Mouse (Mus musculus) CH12.LX (cell line): ENCODE results near the gene Zfp692. TPM values are rescaled to one million over a fixed set of nuclear protein-coding genes. Genes with fewer than 3 reads are reported as not detected.
A peak's percentile ranks its signal among the peaks of the same experiment; 100 is the strongest.

ENCODE experiments used
- DNase-seq: peaks from one replicate; pipeline ENCODE4 v3.0.0-alpha.2; 2013; ENCODE audit errors: extremely low read depth
- H3K27ac ChIP-seq: 2 replicates; pipeline ENCODE4 v1.5.1; 2012; ENCODE audit warnings: low read depth, mild to moderate bottlenecking, control low read depth, moderate library complexity; ENCODE audit not compliant: insufficient read depth
- H3K27me3 ChIP-seq: replicated peaks from 2 replicates; pipeline ENCODE3; 2012; ENCODE audit warnings: inconsistent platforms
- H3K36me3 ChIP-seq, 2 experiments: replicated peaks in 1 of 2; 2 replicates each; pipeline versions ENCODE3 to v1.6.1; 2012; ENCODE audit warnings: inconsistent platforms in 1 of 2, low read length in 1 of 2, mild to moderate bottlenecking in 1 of 2, mixed read lengths in 1 of 2, moderate library complexity in 1 of 2; ENCODE audit not compliant: control insufficient read depth in 1 of 2, insufficient read depth in 1 of 2
- H3K4me1 ChIP-seq, 2 experiments: 2 replicates each; pipeline ENCODE4 v1.6.1; 2012; ENCODE audit warnings: inconsistent platforms in 1 of 2, moderate library complexity in 1 of 2; ENCODE audit not compliant: insufficient read depth in 2 of 2, control insufficient read depth in 1 of 2
- H3K4me2 ChIP-seq: 2 replicates; pipeline ENCODE4 v1.6.1; 2012; ENCODE audit warnings: low read depth, mild to moderate bottlenecking, control low read depth; ENCODE audit not compliant: poor library complexity, insufficient read depth, severe bottlenecking
- H3K4me3 ChIP-seq, 3 experiments: fragments of 150-350 bp in 1 of 3; sonication (generic) in 1 of 3; replicated peaks in 1 of 3; 2 replicates each; pipeline versions ENCODE3 to v1.5.1; 2011 to 2012; ENCODE audit warnings: low read depth in 2 of 3, low read length in 2 of 3, mild to moderate bottlenecking in 2 of 3, moderate library complexity in 2 of 3, control low read depth in 1 of 3, improper control_type of control experiment in 1 of 3, inconsistent platforms in 1 of 3, mixed read lengths in 1 of 3; ENCODE audit not compliant: poor library complexity in 1 of 3
- H3K79me2 ChIP-seq: replicated peaks from 2 replicates; pipeline ENCODE4 v1.6.1; 2012; ENCODE audit warnings: mild to moderate bottlenecking, moderate library complexity; ENCODE audit not compliant: control insufficient read depth, poor library complexity, insufficient read depth, severe bottlenecking; ENCODE audit errors: extremely low read depth
- H3K9ac ChIP-seq: 2 replicates; pipeline ENCODE4 v1.6.1; 2012; ENCODE audit warnings: low read depth, mild to moderate bottlenecking, control low read depth, moderate library complexity; ENCODE audit not compliant: insufficient read depth
- H3K9me3 ChIP-seq: replicated peaks from 2 replicates; pipeline ENCODE3; 2012; ENCODE audit warnings: low read length, inconsistent platforms, mixed read lengths
- BHLHE40 ChIP-seq: IDR thresholded peaks from 2 replicates; pipeline ENCODE4 v1.6.1; 2011; ENCODE audit warnings: mild to moderate bottlenecking, low read depth, low read length, improper control_type of control experiment
- CHD1 ChIP-seq: IDR thresholded peaks from 2 replicates; pipeline ENCODE4 v1.6.1; 2012; ENCODE audit warnings: low read depth, low read length, improper control_type of control experiment, inconsistent platforms
- CHD2 ChIP-seq: IDR thresholded peaks from 2 replicates; pipeline ENCODE4 v1.6.1; 2011; ENCODE audit warnings: low read length, improper control_type of control experiment
- CTCF ChIP-seq, 2 experiments: IDR thresholded peaks in 1 of 2; conservative IDR thresholded peaks in 1 of 2; 2 replicates each; pipeline ENCODE4 v1.5.1; 2011 to 2012; ENCODE audit warnings: low read depth in 2 of 2, low read length in 2 of 2, improper control_type of control experiment in 1 of 2, inconsistent platforms in 1 of 2, mild to moderate bottlenecking in 1 of 2, moderate library complexity in 1 of 2
- E2F4 ChIP-seq: IDR thresholded peaks from 2 replicates; pipeline ENCODE4 v1.6.1; 2011; ENCODE audit warnings: low read depth, low read length, improper control_type of control experiment; ENCODE audit not compliant: insufficient replicate concordance
- ELF1 ChIP-seq: IDR thresholded peaks from 2 replicates; pipeline ENCODE4 v1.6.1; 2014; ENCODE audit warnings: low read depth, mild to moderate bottlenecking, inconsistent platforms, low read length, improper control_type of control experiment
- EP300 ChIP-seq: IDR thresholded peaks from 2 replicates; pipeline ENCODE4 v1.6.1; 2011; ENCODE audit warnings: low read length, improper control_type of control experiment
- ETS1 ChIP-seq: conservative IDR thresholded peaks from 2 replicates; pipeline ENCODE4 v1.6.1; 2012; ENCODE audit warnings: low read depth, mild to moderate bottlenecking, inconsistent platforms, low read length, improper control_type of control experiment, moderate library complexity
- GABPA ChIP-seq: IDR thresholded peaks from 2 replicates; pipeline ENCODE4 v1.6.1; 2012; ENCODE audit warnings: low read depth, low read length, improper control_type of control experiment, inconsistent platforms; ENCODE audit not compliant: insufficient replicate concordance
- HCFC1 ChIP-seq: IDR thresholded peaks from 2 replicates; pipeline ENCODE4 v1.6.1; 2012; ENCODE audit warnings: low read depth, mild to moderate bottlenecking, inconsistent platforms, low read length, improper control_type of control experiment
- IRF4 ChIP-seq: IDR thresholded peaks from 2 replicates; pipeline ENCODE4 v1.6.1; 2014; ENCODE audit warnings: low read depth, mild to moderate bottlenecking, inconsistent platforms, low read length, improper control_type of control experiment
- JUN ChIP-seq: IDR thresholded peaks from 2 replicates; pipeline ENCODE4 v1.6.1; 2011; ENCODE audit warnings: low read depth, mild to moderate bottlenecking, low read length, improper control_type of control experiment, moderate library complexity; ENCODE audit not compliant: insufficient read depth
- JUND ChIP-seq: conservative IDR thresholded peaks from 2 replicates; pipeline ENCODE4 v1.6.1; 2011; ENCODE audit warnings: low read depth, low read length, improper control_type of control experiment
- KAT2A ChIP-seq: IDR thresholded peaks from 2 replicates; pipeline ENCODE4 v1.6.1; 2012; ENCODE audit warnings: low read length, improper control_type of control experiment, inconsistent platforms; ENCODE audit not compliant: insufficient replicate concordance
- MAFK ChIP-seq: IDR thresholded peaks from 2 replicates; pipeline ENCODE4 v1.6.1; 2011; ENCODE audit warnings: low read length, improper control_type of control experiment; ENCODE audit not compliant: insufficient replicate concordance
- MAX ChIP-seq: IDR thresholded peaks from 2 replicates; pipeline ENCODE4 v1.6.1; 2011; ENCODE audit warnings: low read length, improper control_type of control experiment
- MAZ ChIP-seq: IDR thresholded peaks from 2 replicates; pipeline ENCODE4 v1.6.1; 2012; ENCODE audit warnings: low read depth, mild to moderate bottlenecking, inconsistent platforms, low read length, improper control_type of control experiment, moderate library complexity
- MEF2A ChIP-seq: IDR thresholded peaks from 2 replicates; pipeline ENCODE4 v1.6.1; 2014; ENCODE audit warnings: low read depth, mild to moderate bottlenecking, inconsistent platforms, low read length, improper control_type of control experiment, borderline replicate concordance
- MXI1 ChIP-seq: IDR thresholded peaks from 2 replicates; pipeline ENCODE4 v1.6.1; 2011; ENCODE audit warnings: mild to moderate bottlenecking, low read depth, low read length, improper control_type of control experiment
- MYC ChIP-seq: IDR thresholded peaks from 2 replicates; pipeline ENCODE4 v1.6.1; 2011; ENCODE audit warnings: low read depth, mild to moderate bottlenecking, improper control_type of control experiment, low read length
- NELFE ChIP-seq: IDR thresholded peaks from 2 replicates; pipeline ENCODE4 v1.6.1; 2011; ENCODE audit warnings: low read depth, low read length, improper control_type of control experiment
- NRF1 ChIP-seq: IDR thresholded peaks from 2 replicates; pipeline ENCODE4 v1.6.1; 2014; ENCODE audit warnings: low read depth, mild to moderate bottlenecking, inconsistent platforms, low read length, improper control_type of control experiment, moderate library complexity
- PAX5 ChIP-seq: IDR thresholded peaks from 2 replicates; pipeline ENCODE4 v1.6.1; 2012; ENCODE audit warnings: low read length, inconsistent platforms, mixed read lengths
- POLR2A ChIP-seq: IDR thresholded peaks from 2 replicates; pipeline ENCODE4 v1.6.1; 2011; ENCODE audit warnings: low read depth, mild to moderate bottlenecking, improper control_type of control experiment, low read length
- POLR2AphosphoS2 ChIP-seq: IDR thresholded peaks from 2 replicates; pipeline ENCODE4 v1.6.1; 2011; ENCODE audit warnings: low read depth, low read length, improper control_type of control experiment
- RAD21 ChIP-seq: IDR thresholded peaks from 2 replicates; pipeline ENCODE4 v1.6.1; 2011; ENCODE audit warnings: low read depth, mild to moderate bottlenecking, low read length, improper control_type of control experiment, moderate library complexity
- RCOR1 ChIP-seq: conservative IDR thresholded peaks from 2 replicates; pipeline ENCODE4 v1.6.1; 2012; ENCODE audit warnings: low read depth, mild to moderate bottlenecking, inconsistent platforms, low read length, improper control_type of control experiment
- SIN3A ChIP-seq: IDR thresholded peaks from 2 replicates; pipeline ENCODE4 v1.6.1; 2012; ENCODE audit warnings: low read length, improper control_type of control experiment, inconsistent platforms
- SMC3 ChIP-seq: IDR thresholded peaks from 2 replicates; pipeline ENCODE4 v1.6.1; 2011; ENCODE audit warnings: low read depth, low read length, improper control_type of control experiment
- TBP ChIP-seq: conservative IDR thresholded peaks from 2 replicates; pipeline ENCODE4 v1.6.1; 2011; ENCODE audit warnings: low read depth, low read length, improper control_type of control experiment
- TCF12 ChIP-seq: IDR thresholded peaks from 2 replicates; pipeline ENCODE4 v1.6.1; 2014; ENCODE audit warnings: low read depth, mild to moderate bottlenecking, inconsistent platforms, low read length, improper control_type of control experiment
- UBTF ChIP-seq: IDR thresholded peaks from 2 replicates; pipeline ENCODE4 v1.6.1; 2012; ENCODE audit warnings: low read depth, mild to moderate bottlenecking, inconsistent platforms, low read length, improper control_type of control experiment, moderate library complexity
- USF1 ChIP-seq: IDR thresholded peaks from 2 replicates; pipeline ENCODE4 v1.6.1; 2014; ENCODE audit warnings: low read depth, mild to moderate bottlenecking, inconsistent platforms, low read length, improper control_type of control experiment
- ZC3H11A ChIP-seq: IDR thresholded peaks from 2 replicates; pipeline ENCODE4 v1.6.1; 2012; ENCODE audit warnings: low read depth, mild to moderate bottlenecking, inconsistent platforms, low read length, improper control_type of control experiment
- ZKSCAN1 ChIP-seq: IDR thresholded peaks from 2 replicates; pipeline ENCODE4 v1.6.1; 2012; ENCODE audit warnings: low read depth, inconsistent platforms, low read length, improper control_type of control experiment, borderline replicate concordance
- ZMIZ1 ChIP-seq: IDR thresholded peaks from 2 replicates; pipeline ENCODE4 v1.6.1; 2012; ENCODE audit warnings: low read depth, mild to moderate bottlenecking, inconsistent platforms, low read length, improper control_type of control experiment
- ZNF384 ChIP-seq: IDR thresholded peaks from 2 replicates; pipeline ENCODE4 v1.6.1; 2012; ENCODE audit warnings: low read depth, low read length, improper control_type of control experiment, inconsistent platforms
- dilution Hi-C: fragments of 300-500 bp; cut with MboI; formaldehyde crosslinking; loops from 2 replicates; pipeline ENCODE4 v1.14.3; 2020; ENCODE audit warnings: low sequenced_read_pairs; ENCODE audit not compliant: extremely low pct_unique_long_range_greater_than_20kb, extremely low pct_ligation_motif_present
- in situ Hi-C: fragments of 300-500 bp; cut with MboI; formaldehyde crosslinking; loops from 3 replicates; pipeline ENCODE4 v1.14.3; 2019; ENCODE audit warnings: low sequenced_read_pairs, low pct_ligation_motif_present, low pct_unique_long_range_greater_than_20kb, mixed read lengths
- polyA plus RNA-seq: library from polyadenylated mRNA; unstranded; fragments of >175 nt; gene quantifications from 2 replicates; pipeline ENCODE4 v1.2.1, GENCODE M21; 2012; ENCODE audit warnings: low read depth; ENCODE audit not compliant: insufficient read length
- total RNA-seq, 2 experiments: library from RNA; depleted of rRNA; stranded (reverse); fragments of 300-350 nt in 1 of 2; fragments of >200 nt in 1 of 2; gene quantifications; 2 replicates each; pipeline ENCODE4 v1.2.3; 2012 to 2014

Zfp692 gene
- total and polyA plus RNA-seq, 3 experiments = 13.1 to 18.7 (median 17.7) TPM

DNA sequence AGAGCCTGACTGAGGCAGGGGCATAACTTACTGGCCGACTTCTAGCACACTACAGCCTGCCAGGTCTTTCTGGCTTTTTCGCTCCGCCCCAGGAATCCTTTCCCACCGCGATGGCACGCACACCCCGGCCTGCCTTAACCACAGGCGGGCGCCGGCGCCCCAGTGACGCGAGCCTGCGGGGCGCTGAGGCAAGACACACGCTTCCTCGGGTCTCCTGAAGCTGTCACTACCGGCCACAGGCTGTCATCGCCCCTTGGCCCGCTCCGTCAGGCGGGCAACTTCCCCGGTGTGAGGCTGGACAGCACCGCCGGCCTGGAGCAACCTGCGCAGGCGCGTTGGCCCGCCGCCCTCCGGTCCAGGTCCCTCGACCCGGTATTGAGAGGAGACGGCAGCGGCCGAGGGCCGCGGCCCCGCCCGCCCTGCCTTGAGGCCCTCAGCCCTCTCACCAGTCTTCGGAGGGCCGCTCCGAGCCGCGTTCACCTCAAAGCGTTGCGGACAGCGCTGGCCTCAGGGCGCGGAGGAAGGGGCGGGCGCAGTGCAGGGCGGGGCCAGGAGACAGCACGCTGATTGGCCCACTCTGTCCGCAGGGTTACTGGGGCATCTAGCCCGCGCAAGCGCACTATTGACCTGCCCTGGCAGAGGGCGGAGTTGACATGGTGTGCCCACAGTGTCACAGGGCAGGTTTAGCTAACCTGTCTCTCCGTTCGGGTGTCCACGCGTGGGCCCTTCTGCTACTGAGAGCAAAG is 16.1 kb downstream of the Zfp692 start:
- H3K79me2 ChIP-seq = peaks cover 15% of the 10 kb centered on the region
- dilution Hi-C loops = no loop called here
- H3K9ac ChIP-seq = peak overlapping the region; percentile 73
- in situ Hi-C loops = no loop called here
- H3K36me3 ChIP-seq = peaks cover 22 to 68% of the 10 kb centered on the region in 2 experiments
- no peaks in the 10 kb centered on the region for H3K27me3 ChIP-seq
- peaks cover 4% of the 10 kb centered on the region for H3K9me3 ChIP-seq
- H3K27ac ChIP-seq = peak overlapping the region; percentile 75
- peaks cover 9 to 34% of the 10 kb centered on the region in 2 experiments for H3K4me1 ChIP-seq
- H3K4me3 ChIP-seq = peak overlapping the region; percentile 60 to 73 (median 68)
- H3K4me2 ChIP-seq = peak overlapping the region; percentile 78
- TF ChIP-seq RAD21 = no peak
- TF ChIP-seq MAX = peak; percentile 57
- TF ChIP-seq MXI1 = peak; percentile 91
- no peak for TF ChIP-seq JUND
- TF ChIP-seq KAT2A = peak; percentile 55; the same call in 1 of the 2 replicates
- TF ChIP-seq UBTF = peak; percentile 96
- TF ChIP-seq ZKSCAN1 = peak; percentile 26; the same call in 1 of the 2 replicates
- peak; percentile 55 for TF ChIP-seq BHLHE40
- TF ChIP-seq ZC3H11A = no peak
- peak; percentile 99 for TF ChIP-seq POLR2AphosphoS2
- TF ChIP-seq CHD1 = peak; percentile 75; the same call in 1 of the 2 replicates
- TF ChIP-seq TBP = no peak; the same call in 1 of the 2 replicates
- no peak for TF ChIP-seq ZNF384
- peak; percentile 80; the same call in 1 of the 2 replicates for TF ChIP-seq CHD2
- no peak for TF ChIP-seq USF1
- peak; percentile 93 for TF ChIP-seq POLR2A
- TF ChIP-seq JUN = no peak
- TF ChIP-seq MAZ = peak; percentile 90
- TF ChIP-seq SIN3A = peak; percentile 93
- TF ChIP-seq EP300 = 0 out of 2 replicates have a peak, but pooled peaks have one; percentile 15
- peak; percentile 83 for TF ChIP-seq RCOR1
- peak; percentile 29 for TF ChIP-seq IRF4
- TF ChIP-seq CTCF (conservative IDR thresholded peaks at IDR 0.05 in 1 of 2, IDR thresholded peaks at IDR 0.05 in 1 of 2; ENCODE audit: low read depth in 2 of 2, low read length in 2 of 2) = no peak
- TF ChIP-seq NELFE = peak; percentile 85
- peak; percentile 93 for TF ChIP-seq ZMIZ1
- peak; percentile 63; the same call in 1 of the 2 replicates for TF ChIP-seq MEF2A
- TF ChIP-seq PAX5 = no peak
- peak; percentile 8; the same call in 1 of the 2 replicates for TF ChIP-seq GABPA
- 0 out of 2 replicates have a peak, but pooled peaks have one; percentile 27 for TF ChIP-seq E2F4
- TF ChIP-seq MAFK = peak; percentile 24; the same call in 1 of the 2 replicates
- peak; percentile 63; the same call in 1 of the 2 replicates for TF ChIP-seq MYC
- no peak; the same call in 1 of the 2 replicates for TF ChIP-seq ETS1
- TF ChIP-seq ELF1 = peak; percentile 65
- peak; percentile 85 for TF ChIP-seq NRF1
- peak; percentile 91 for TF ChIP-seq TCF12
- peak; percentile 77 for TF ChIP-seq HCFC1
- TF ChIP-seq SMC3 = no peak; the same call in 1 of the 2 replicates
- peak; percentile 98 for DNase-seq
